8 mouse cellular contexts compared by ENCODE assay signal in genomic region chr8:124316466-124317136, GRCm38 (mm10).
DNase-seq lines count a peak whose midpoint lies in the region; ATAC-seq lines count a peak whose summit lies in the region.

No protein-coding gene starts in this region.

- H3K9me3 ChIP-seq in midbrain, embryonic 16.5 days (replicated peaks; ENCODE audit: control insufficient read depth, low read length, poor library complexity, severe bottlenecking), result no peaks in the 10 kb centered on the region

- no peak overlapping the region for H3K4me2 ChIP-seq in midbrain, embryonic 16.5 days (ENCODE audit: low read length)

- H3K4me3 ChIP-seq in midbrain, embryonic 16.5 days (ENCODE audit: low read depth, low read length), result no peak overlapping the region

- H3K9ac ChIP-seq in midbrain, embryonic 16.5 days (ENCODE audit: low read depth, low read length), result no peak overlapping the region

- ATAC-seq in midbrain, embryonic 16.5 days, result 0 out of 2 replicates have a peak, but pooled peaks have one; percentile 15

- 53% methylated on average over 12 of the region's 12 CpGs for WGBS in midbrain, embryonic 16.5 days

- H3K36me3 ChIP-seq in midbrain, embryonic 16.5 days (ENCODE audit: control insufficient read depth, insufficient read depth, low read length), result no peaks in the 10 kb centered on the region

- peaks cover 35% of the 10 kb centered on the region for H3K4me1 ChIP-seq in midbrain, embryonic 16.5 days (ENCODE audit: control insufficient read depth, insufficient read depth, low read length)

- no peak overlapping the region for H3K27ac ChIP-seq in midbrain, embryonic 16.5 days (ENCODE audit: low read length)

- intact Hi-C loops in left cerebral cortex, postnatal 4 days (cut with DNase I), result no loop called here

- no peaks in the 10 kb centered on the region for H3K27me3 ChIP-seq in midbrain, embryonic 16.5 days (ENCODE audit: control insufficient read depth, insufficient read depth, low read depth, low read length)

- DNase-seq in left cerebral cortex, postnatal 4 days, result peak; percentile 86
- no peak for DNase-seq in left cerebral cortex, adult 8-10 months (ENCODE audit: low spot score in 2 of 2)
- peak; percentile 94 for DNase-seq in cerebellum, adult 11-12 months
- DNase-seq in heart, adult 18-20 months, result peak; percentile 87 to 90
- peak; percentile 38 for DNase-seq in kidney, adult 9 months
- no peak for DNase-seq in frontal cortex, postnatal 36 days (ENCODE audit: low spot score in 2 of 2)
- no peak for DNase-seq in embryo, embryonic 11 days

Comparison
In these comparisons a context has a peak if more than half of its experiments do, and no peak if none do; other contexts are left out.
1. DNase-seq: peak in left cerebral cortex, postnatal 4 days (single experiment), cerebellum, adult 11-12 months (single experiment), heart, adult 18-20 months (2 of 2) and kidney, adult 9 months (single experiment); none in left cerebral cortex, adult 8-10 months (0 of 2), frontal cortex, postnatal 36 days (0 of 2) and embryo, embryonic 11 days (single experiment).